Mouse (Mus musculus) gastrocnemius, postnatal 14 days (tissue): Measurements from ENCODE around the gene Rassf3. TPM values are rescaled to one million over a fixed set of nuclear protein-coding genes. Genes with fewer than 3 reads are reported as not detected.
A peak's percentile ranks its signal among the peaks of the same experiment; 100 is the strongest.

ENCODE experiments used
- DNase-seq: peaks from one replicate; pipeline ENCODE4 v3.0.0; 2021; ENCODE audit warnings: mixed read lengths
- intact Hi-C: fragments of 180-260 bp; cut with DNase I; formaldehyde crosslinking; loops from one replicate; pipeline ENCODE4 v1.15.1; 2025; ENCODE audit warnings: low total_unique reads
- total RNA-seq, 2 experiments: library from RNA; stranded (reverse); gene quantifications; 2 replicates each; pipeline ENCODE4 v1.2.3; 2021

Rassf3 gene
- total RNA-seq, 2 experiments from 2014 or later = 40.2 to 42.2 TPM

- intact Hi-C loops = no loop called here
- no peak for DNase-seq
Measured at GRCm38 (mm10) chr10:121468261-121468660, 7.9 kb downstream of the Rassf3 start.

GRCm38 (mm10) chr10:121467792-121468191 is 8.4 kb downstream of the Rassf3 start:
- DNase-seq = no peak
- intact Hi-C loops = no loop called here

- intact Hi-C loops = no loop called here
- DNase-seq = no peak
Measured at GRCm38 (mm10) chr10:121467016-121467415, 9.1 kb downstream of the Rassf3 start.

GRCm38 (mm10) chr10:121465033-121465432 is 11.1 kb downstream of the Rassf3 start:
- intact Hi-C loops = no loop called here
- no peak for DNase-seq

- DNase-seq = no peak
- intact Hi-C loops = no loop called here
Measured at GRCm38 (mm10) chr10:121462162-121462881, 13.8 kb downstream of the Rassf3 start.

GRCm38 (mm10) chr10:121461404-121462161 is 14.6 kb downstream of the Rassf3 start:
- intact Hi-C loops = no loop called here
- DNase-seq = peak; percentile 43

GRCm38 (mm10) chr10:121459124-121459853 is 16.9 kb downstream of the Rassf3 start:
- no peak for DNase-seq
- intact Hi-C loops = no loop called here

GRCm38 (mm10) chr10:121458408-121458807 is 17.7 kb downstream of the Rassf3 start:
- no peak for DNase-seq
- intact Hi-C loops = no loop called here

GRCm38 (mm10) chr10:121457381-121457780 is 18.8 kb downstream of the Rassf3 start:
- DNase-seq = no peak
- intact Hi-C loops = no loop called here

- intact Hi-C loops = no loop called here
Measured at GRCm38 (mm10) chr10:121455517-121455916, 20.6 kb downstream of the Rassf3 start.

GRCm38 (mm10) chr10:121454708-121455475 is 21.3 kb downstream of the Rassf3 start:
- no peak for DNase-seq
- intact Hi-C loops = no loop called here

More at GRCm38 (mm10) chr10:121455517-121455916, 20.6 kb downstream of the Rassf3 start:
- no peak for DNase-seq

- DNase-seq = no peak
- intact Hi-C loops = no loop called here
Measured at GRCm38 (mm10) chr10:121454033-121454432, 22.1 kb downstream of the Rassf3 start.

GRCm38 (mm10) chr10:121445808-121446207 is 30.3 kb downstream of the Rassf3 start:
- no peak for DNase-seq
- intact Hi-C loops = no loop called here

- intact Hi-C loops = no loop called here
- no peak for DNase-seq
Measured at GRCm38 (mm10) chr10:121444198-121444597, 31.9 kb downstream of the Rassf3 start.

GRCm38 (mm10) chr10:121443791-121444190 is 32.4 kb downstream of the Rassf3 start:
- intact Hi-C loops = no loop called here
- no peak for DNase-seq

- intact Hi-C loops = no loop called here
Measured at GRCm38 (mm10) chr10:121439310-121439731, 36.8 kb downstream of the Rassf3 start.

GRCm38 (mm10) chr10:121438109-121438508 is 38.0 kb downstream of the Rassf3 start:
- intact Hi-C loops = no loop called here
- no peak for DNase-seq

More at GRCm38 (mm10) chr10:121439310-121439731, 36.8 kb downstream of the Rassf3 start:
- no peak for DNase-seq

- DNase-seq = no peak
- intact Hi-C loops = no loop called here
Measured at GRCm38 (mm10) chr10:121436693-121437092, 39.5 kb downstream of the Rassf3 start.

- DNase-seq = no peak
- intact Hi-C loops = no loop called here
Measured at GRCm38 (mm10) chr10:121436258-121436645, 39.9 kb downstream of the Rassf3 start.
